Mouse (Mus musculus) lung, postnatal 14 days (tissue): ENCODE measurements around the gene Gm49321.

ENCODE experiments used
- DNase-seq: peaks from one replicate; pipeline ENCODE4 v3.0.0; 2021

The Gm49321 gene

GRCm38 (mm10) chr12:73937353-73937752, at the start of gene Gm49321:
TSS of gene Gm49321 (plus strand) at chr12:73937653.
- DNase-seq = no peak

GRCm38 (mm10) chr12:73888003-73888783, 49.3 kb upstream of the Gm49321 start:
- DNase-seq = no peak

- DNase-seq = no peak
Observed at GRCm38 (mm10) chr12:73889571-73889970, 47.9 kb upstream of the Gm49321 start.

- DNase-seq = no peak
Observed at GRCm38 (mm10) chr12:73890086-73890485, 47.4 kb upstream of the Gm49321 start.

GRCm38 (mm10) chr12:73892616-73893015, 44.8 kb upstream of the Gm49321 start:
- DNase-seq = no peak

GRCm38 (mm10) chr12:73894838-73895237, 42.6 kb upstream of the Gm49321 start:
- DNase-seq = no peak

GRCm38 (mm10) chr12:73895674-73896073, 41.8 kb upstream of the Gm49321 start:
- no peak for DNase-seq

- no peak for DNase-seq
Observed at GRCm38 (mm10) chr12:73896471-73896870, 41.0 kb upstream of the Gm49321 start.

GRCm38 (mm10) chr12:73898281-73898680, 39.2 kb upstream of the Gm49321 start:
- DNase-seq = no peak

- DNase-seq = no peak
Observed at GRCm38 (mm10) chr12:73904133-73904934, 33.1 kb upstream of the Gm49321 start.

- DNase-seq = no peak
Observed at GRCm38 (mm10) chr12:73905041-73905440, 32.4 kb upstream of the Gm49321 start.

- no peak for DNase-seq
Observed at GRCm38 (mm10) chr12:73905555-73905954, 31.9 kb upstream of the Gm49321 start.

- DNase-seq = no peak
Observed at GRCm38 (mm10) chr12:73907079-73907672, 30.3 kb upstream of the Gm49321 start.

- peak; percentile 95 for DNase-seq
Observed at GRCm38 (mm10) chr12:73907673-73908150, 29.7 kb upstream of the Gm49321 start.

GRCm38 (mm10) chr12:73908274-73909012, 29.0 kb upstream of the Gm49321 start:
- peak; percentile 67 for DNase-seq

- DNase-seq = no peak
Observed at GRCm38 (mm10) chr12:73909013-73909575, 28.4 kb upstream of the Gm49321 start.

GRCm38 (mm10) chr12:73918479-73918878, 19.0 kb upstream of the Gm49321 start:
- DNase-seq = no peak

- no peak for DNase-seq
Observed at GRCm38 (mm10) chr12:73930266-73930665, 7.2 kb upstream of the Gm49321 start.

GRCm38 (mm10) chr12:73931274-73931673, 6.2 kb upstream of the Gm49321 start:
- DNase-seq = peak; percentile 49

GRCm38 (mm10) chr12:73934528-73934927, 2.9 kb upstream of the Gm49321 start:
- no peak for DNase-seq

GRCm38 (mm10) chr12:73939542-73939941, 2.1 kb downstream of the Gm49321 start:
- no peak for DNase-seq

- DNase-seq = no peak
Observed at GRCm38 (mm10) chr12:73948415-73948814, 11.0 kb downstream of the Gm49321 start.
